Mouse (Mus musculus) small intestine, adult 2 months (tissue): ENCODE results near the gene Tsc1.

Experiments
- CTCF ChIP-seq: fragments of 200-500 bp; IDR thresholded peaks from 2 replicates; pipeline ENCODE4 v1.5.1; 2012; ENCODE audit warnings: low read depth, mild to moderate bottlenecking, control low read depth, inconsistent platforms, low read length, moderate library complexity, mixed read lengths; ENCODE audit not compliant: insufficient replicate concordance, insufficient read length; ENCODE audit errors: extremely low read depth
- POLR2A ChIP-seq: fragments of 200-500 bp; IDR thresholded peaks from 2 replicates; pipeline ENCODE4 v1.6.1; 2012; ENCODE audit warnings: low read depth, mild to moderate bottlenecking, control low read depth, inconsistent platforms, low read length, moderate library complexity

DNA sequence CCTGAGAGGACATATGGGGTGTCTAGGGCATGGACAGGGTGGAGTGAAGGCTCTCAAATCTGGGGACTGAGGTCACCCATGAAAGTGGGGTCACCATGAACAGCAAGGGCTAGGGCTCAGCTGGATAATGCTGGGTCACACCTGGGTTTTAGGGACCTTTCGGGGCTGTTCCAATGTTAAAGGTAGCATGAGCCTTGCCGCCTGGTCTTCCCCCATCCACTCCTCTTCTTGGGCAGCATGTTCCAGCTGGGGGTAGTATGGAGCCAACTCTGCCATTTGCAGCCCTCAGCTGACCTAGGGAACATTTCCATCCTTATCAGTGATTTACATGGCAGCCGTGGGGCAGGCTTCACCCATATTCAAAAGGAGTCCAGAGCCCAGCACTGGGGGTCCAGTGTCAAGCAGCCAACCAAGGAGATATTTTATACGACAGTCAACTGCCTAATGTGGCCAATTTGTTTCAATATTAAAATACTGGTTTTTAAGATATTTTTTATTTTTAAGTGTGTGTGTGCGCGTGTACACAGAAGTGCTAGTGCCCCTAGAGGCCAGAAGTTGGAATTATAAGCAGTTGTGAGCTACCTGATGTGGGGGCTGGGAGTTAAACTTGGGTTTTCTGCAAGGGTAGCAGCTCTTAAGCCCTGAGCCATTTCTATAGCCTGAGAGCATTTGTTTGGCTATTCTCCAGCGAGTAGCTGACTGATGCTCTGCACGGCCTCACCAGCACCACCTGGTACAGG lies 34.3 kb upstream of the Tsc1 start:
- no peak for TF ChIP-seq CTCF
- TF ChIP-seq POLR2A = no peak
